Mouse (Mus musculus): ENCODE measurements around the gene Gm33543. TPM values are rescaled to one million over a fixed set of nuclear protein-coding genes. Genes with fewer than 3 reads are reported as not detected.

The Gm33543 gene
- polyA plus RNA-seq, 1 experiment = 0.30 TPM

- no peak overlapping the region for H3K4me3 ChIP-seq (ENCODE audit: control insufficient read depth, insufficient read depth, low read length)
- WGBS = 97% methylated on average over 7 of the region's 7 CpGs
- H3K27me3 ChIP-seq (ENCODE audit: control insufficient read depth, insufficient read depth, low read length) = no peaks in the 10 kb centered on the region
- peaks cover 4% of the 10 kb centered on the region for H3K4me1 ChIP-seq (replicated peaks; ENCODE audit: control insufficient read depth, insufficient read depth, low read length)
- H3K36me3 ChIP-seq (ENCODE audit: control insufficient read depth, insufficient read depth, low read length) = no peaks in the 10 kb centered on the region
- no peak overlapping the region for H3K27ac ChIP-seq (ENCODE audit: control insufficient read depth, insufficient read depth, low read length)
- TF ChIP-seq POLR2A (IDR thresholded peaks at IDR 0.05; ENCODE audit: control insufficient read depth, extremely low read depth, insufficient read depth, low read length, poor library complexity) (no peak), CTCF (IDR thresholded peaks at IDR 0.05; ENCODE audit: borderline replicate concordance, control insufficient read depth, extremely low read depth, insufficient read depth, low read length, poor library complexity) (no peak)
- no peak for DNase-seq
Observed at GRCm38 (mm10) chr10:95774856-95775255, 67.9 kb downstream of the Gm33543 start.

- Histone ChIP-seq H3K4me1 (replicated peaks; ENCODE audit: control insufficient read depth, insufficient read depth, low read length) (no peaks in the 10 kb centered on the region), H3K27ac (ENCODE audit: control insufficient read depth, insufficient read depth, low read length) (no peak overlapping the region), H3K4me3 (ENCODE audit: control insufficient read depth, insufficient read depth, low read length) (no peak overlapping the region), H3K36me3 (ENCODE audit: control insufficient read depth, insufficient read depth, low read length) (no peaks in the 10 kb centered on the region), H3K27me3 (ENCODE audit: control insufficient read depth, insufficient read depth, low read length) (no peaks in the 10 kb centered on the region)
- DNase-seq = no peak
- 94% methylated on average over 9 of the region's 9 CpGs for WGBS
- TF ChIP-seq CTCF (IDR thresholded peaks at IDR 0.05; ENCODE audit: borderline replicate concordance, control insufficient read depth, extremely low read depth, insufficient read depth, low read length, poor library complexity) (no peak), POLR2A (IDR thresholded peaks at IDR 0.05; ENCODE audit: control insufficient read depth, extremely low read depth, insufficient read depth, low read length, poor library complexity) (no peak)
Observed at GRCm38 (mm10) chr10:95774001-95774628, 68.6 kb downstream of the Gm33543 start.

Other genes with a start within 250 kb of the Gm33543 start
- not detected in 2 replicates for gene Anapc15-ps, start 169.5 kb downstream of the Gm33543 start, polyA plus RNA-seq (2012; rRNA removed)
- gene Eea1, start 97.7 kb upstream of the Gm33543 start, polyA plus RNA-seq (2012; rRNA removed) = 1.5 TPM in 2 replicates